Mouse (Mus musculus): ENCODE data around the gene Gm28044. TPM values are rescaled to one million over a fixed set of nuclear protein-coding genes. Genes with fewer than 3 reads are reported as not detected.
A peak's percentile ranks its signal among the peaks of the same experiment; 100 is the strongest.
"Not testable (repeated sequence)": the region's sequence is repeated elsewhere in the genome, so short reads cannot be mapped to it uniquely, and the experiment has no call there.

The Gm28044 gene
- polyA plus RNA-seq, 1 experiment from 2014 or later: not detected

GRCm38 (mm10) chr13:67278314-67278713 lies 82.0 kb downstream of the Gm28044 start, which contains the start of gene Zfp458:
TSS of gene Zfp458 (minus strand) at chr13:67278466.
- H3K4me3 ChIP-seq: no peak within 1 kb of the TSS
- ATAC-seq (ENCODE audit: insufficient number of reproducible peaks, insufficient read depth, low FRiP score, low TSS enrichment, low read depth): no peak; the same call in 1 of the 2 replicates
- H3K27ac ChIP-seq: no peak within 1 kb of the TSS
- no peaks in the 10 kb centered on the region for H3K4me1 ChIP-seq
- no peaks in the 10 kb centered on the region for H3K36me3 ChIP-seq
- H3K9me3 ChIP-seq: no peaks in the 10 kb centered on the region
- H3K27me3 ChIP-seq: no peaks in the 10 kb centered on the region
- no peak within 1 kb of the TSS for H3K9ac ChIP-seq
- 36% methylated on average over 7 of the region's 7 CpGs for WGBS
- peak within 1 kb of the TSS; percentile 35 for H3K4me2 ChIP-seq

GRCm38 (mm10) chr13:67269383-67270065 lies 90.8 kb downstream of the Gm28044 start:
- H3K9me3 ChIP-seq; H3K36me3 ChIP-seq; H3K27me3 ChIP-seq; ATAC-seq (ENCODE audit: insufficient number of reproducible peaks, insufficient read depth, low FRiP score, low TSS enrichment, low read depth); H3K4me1 ChIP-seq; H3K27ac ChIP-seq: not testable (repeated sequence)
- 49% methylated on average over 9 of the region's 9 CpGs for WGBS
- H3K4me2 ChIP-seq: peak overlapping the region; percentile 76
- H3K4me3 ChIP-seq: peak overlapping the region; percentile 80
- H3K9ac ChIP-seq: peak overlapping the region; percentile 82

- Histone ChIP-seq H3K4me2 (peak overlapping the region; percentile 76), H3K36me3 (0 out of 2 replicates have a peak, but pooled peaks cover 6% of the 10 kb centered on the region), H3K27me3 (no peaks in the 10 kb centered on the region), H3K4me3 (peak overlapping the region; percentile 80), H3K27ac (no peak overlapping the region), H3K9me3 (peaks cover 7% of the 10 kb centered on the region), H3K9ac (peak overlapping the region; percentile 82), H3K4me1 (peaks cover 3% of the 10 kb centered on the region; the same call in 1 of the 2 replicates)
- ATAC-seq (ENCODE audit: insufficient number of reproducible peaks, insufficient read depth, low FRiP score, low TSS enrichment, low read depth): peak; percentile 91
- 7% methylated on average over 18 of the region's 18 CpGs for WGBS
These were observed 91.6 kb downstream of the Gm28044 start for GRCm38 (mm10) chr13:67268568-67269369.

Other genes with a start within 250 kb of the Gm28044 start
- 0.13 and 0.25 TPM in 2 replicates for gene Rslcan18, start 244.3 kb downstream of the Gm28044 start, polyA plus RNA-seq (2015; fragmentation: Nextera tagmentation; extraction: Ambion mirVana)
- gene Zfp759, start 238.9 kb downstream of the Gm28044 start, polyA plus RNA-seq (2015; fragmentation: Nextera tagmentation; extraction: Ambion mirVana): 2.2 and 2.7 TPM in 2 replicates
- 8.0 and 8.9 TPM in 2 replicates for gene Rsl1, start 187.4 kb downstream of the Gm28044 start, polyA plus RNA-seq (2015; fragmentation: Nextera tagmentation; extraction: Ambion mirVana)
- 3.2 and 3.5 TPM in 2 replicates for gene Zfp455, start 166.0 kb downstream of the Gm28044 start, polyA plus RNA-seq (2015; fragmentation: Nextera tagmentation; extraction: Ambion mirVana)
- 1.9 and 2.1 TPM in 2 replicates for gene Zfp458, start 82.1 kb downstream of the Gm28044 start, polyA plus RNA-seq (2015; fragmentation: Nextera tagmentation; extraction: Ambion mirVana)
- 0.41 and 1.1 TPM in 2 replicates for gene Zfp457, start 54.1 kb downstream of the Gm28044 start, polyA plus RNA-seq (2015; fragmentation: Nextera tagmentation; extraction: Ambion mirVana)
- 1.7 and 2.5 TPM in 2 replicates for gene Zfp595, start 28.0 kb downstream of the Gm28044 start, polyA plus RNA-seq (2015; fragmentation: Nextera tagmentation; extraction: Ambion mirVana)
- 1.0 TPM in 2 replicates for gene Zfp953, start 69 bp upstream of the Gm28044 start, polyA plus RNA-seq (2015; fragmentation: Nextera tagmentation; extraction: Ambion mirVana)
- 0.39 TPM in 1 of 2 replicates, not detected in the other for gene Gm28041, start 15.2 kb upstream of the Gm28044 start, polyA plus RNA-seq (2015; fragmentation: Nextera tagmentation; extraction: Ambion mirVana)
- gene Zfp456, start 15.3 kb upstream of the Gm28044 start, polyA plus RNA-seq (2015; fragmentation: Nextera tagmentation; extraction: Ambion mirVana): 1.3 and 1.6 TPM in 2 replicates
- gene Zfp429, start 39.3 kb upstream of the Gm28044 start, polyA plus RNA-seq (2015; fragmentation: Nextera tagmentation; extraction: Ambion mirVana): 7.0 and 7.8 TPM in 2 replicates
- gene Zfp459, start 60.9 kb upstream of the Gm28044 start, polyA plus RNA-seq (2015; fragmentation: Nextera tagmentation; extraction: Ambion mirVana): 1.2 and 1.6 TPM in 2 replicates
- gene Zfp874a, start 91.1 kb upstream of the Gm28044 start, polyA plus RNA-seq (2015; fragmentation: Nextera tagmentation; extraction: Ambion mirVana): 10.4 and 12.8 TPM in 2 replicates
- gene Zfp874b, start 123.7 kb upstream of the Gm28044 start, polyA plus RNA-seq (2015; fragmentation: Nextera tagmentation; extraction: Ambion mirVana): 3.8 and 5.2 TPM in 2 replicates
- gene Zfp58, start 140.0 kb upstream of the Gm28044 start, polyA plus RNA-seq (2015; fragmentation: Nextera tagmentation; extraction: Ambion mirVana): 19.5 and 21.9 TPM in 2 replicates
- gene Gm26965, start 165.6 kb upstream of the Gm28044 start, polyA plus RNA-seq (2015; fragmentation: Nextera tagmentation; extraction: Ambion mirVana): not detected in 2 replicates
- 23.9 and 25.1 TPM in 2 replicates for gene Zfp87, start 165.6 kb upstream of the Gm28044 start, polyA plus RNA-seq (2015; fragmentation: Nextera tagmentation; extraction: Ambion mirVana)
- 13.7 and 16.7 TPM in 2 replicates for gene Zfp748, start 193.3 kb upstream of the Gm28044 start, polyA plus RNA-seq (2015; fragmentation: Nextera tagmentation; extraction: Ambion mirVana)
- gene Zfp729b, start 249.2 kb upstream of the Gm28044 start, polyA plus RNA-seq (2015; fragmentation: Nextera tagmentation; extraction: Ambion mirVana): 4.7 and 5.4 TPM in 2 replicates